Mouse (Mus musculus): ENCODE measurements around the gene Zfp811. TPM values are rescaled to one million over a fixed set of nuclear protein-coding genes. Genes with fewer than 3 reads are reported as not detected.
"Not testable (repeated sequence)": the region's sequence is repeated elsewhere in the genome, so short reads cannot be mapped to it uniquely, and the experiment has no call there.

The Zfp811 gene
- 0.64 and 0.99 TPM in 2 replicates for polyA plus RNA-seq (2015; fragmentation: Nextera tagmentation; extraction: Ambion mirVana)

DNA sequence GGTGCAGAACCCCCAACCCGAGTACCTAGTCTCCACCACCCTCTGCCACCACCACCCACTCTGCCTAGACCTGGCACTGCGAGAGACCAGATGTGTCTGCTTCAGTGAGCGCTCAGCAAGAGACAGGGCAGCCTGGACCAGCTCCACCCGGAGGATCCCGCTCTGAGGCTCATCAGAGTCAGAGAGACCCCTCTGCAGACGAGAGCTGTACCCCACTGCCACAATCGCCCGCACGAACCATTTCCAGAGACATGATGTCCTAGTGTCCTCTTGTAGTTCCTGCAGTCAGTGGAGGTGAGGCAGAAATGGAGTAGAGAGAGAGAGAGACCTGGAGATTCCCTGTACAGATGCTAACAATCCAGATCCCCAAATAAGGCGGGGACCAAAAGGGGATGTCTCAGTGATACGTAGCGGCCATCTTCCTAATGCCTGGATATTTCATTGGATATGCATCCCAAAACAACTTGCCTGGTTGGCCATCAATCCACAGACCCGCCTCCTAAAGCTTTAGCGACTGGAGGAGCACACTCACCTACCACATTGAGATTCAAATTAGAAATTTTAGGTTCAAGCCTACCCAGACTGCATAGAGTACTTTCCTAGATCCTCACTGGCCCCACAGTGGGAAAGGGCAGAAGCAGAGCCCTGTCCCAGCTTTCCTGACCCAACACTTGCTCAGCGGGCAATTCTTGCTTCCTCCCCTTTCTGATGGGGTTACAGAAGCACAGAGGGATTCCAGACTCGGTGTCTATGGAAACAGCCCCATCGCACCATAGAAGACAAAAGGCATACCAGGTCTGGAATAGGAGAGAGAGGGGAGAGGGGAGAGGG lies at the start of gene Zfp811:
TSS of gene Zfp811 (minus strand) at position 388 of the 831 bp plus-strand sequence.
- TF ChIP-seq CTCF (IDR thresholded peaks at IDR 0.05; ENCODE audit: low read depth) = no peak
- Histone ChIP-seq H3K4me1 (replicated peaks; ENCODE audit: insufficient read depth, low read length) (no peaks in the 10 kb centered on the region), H3K36me3 (ENCODE audit: insufficient read depth, low read length) (no peaks in the 10 kb centered on the region), H3K27ac (no peak within 1 kb of the TSS), H3K4me2 (ENCODE audit: low read length) (peak within 1 kb of the TSS; percentile 50), H3K9me3 (replicated peaks; ENCODE audit: low read length) (no peaks in the 10 kb centered on the region), H3K4me3 (replicated peaks; ENCODE audit: low read depth, low read length) (peak within 1 kb of the TSS; percentile 32), H3K9ac (ENCODE audit: low read depth, low read length) (peak within 1 kb of the TSS; percentile 31; the same call in 1 of the 2 replicates), H3K27me3 (ENCODE audit: insufficient read depth, low read length) (no peaks in the 10 kb centered on the region)
- ATAC-seq (replicated peaks; ENCODE audit: low FRiP score, low read depth) (no peak; the same call in 1 of the 2 replicates), DNase-seq (ENCODE audit: low spot score) (peak; percentile 86)
- WGBS = under 1% methylated on average over 17 of the region's 17 CpGs

DNA sequence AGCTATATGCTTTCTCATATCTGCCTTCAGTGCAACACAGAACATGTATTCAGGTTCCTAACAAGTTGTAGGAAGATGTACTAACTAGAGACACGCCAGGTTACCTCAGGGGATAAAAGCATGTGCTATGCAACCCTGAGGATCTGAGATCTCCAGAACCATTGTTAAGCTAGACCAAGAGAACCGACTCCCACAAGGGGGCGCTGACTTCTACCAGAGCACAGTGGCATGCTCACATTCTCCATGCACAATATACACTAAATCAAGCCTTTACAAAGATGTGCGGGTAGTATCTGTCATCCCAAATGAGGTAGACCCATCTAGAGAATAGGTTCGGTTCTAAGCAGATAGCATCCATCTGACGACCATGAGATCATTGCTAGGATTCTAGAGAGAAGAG lies 47.0 kb upstream of the Zfp811 start:
- H3K4me2 ChIP-seq (ENCODE audit: low read length); H3K27ac ChIP-seq; ATAC-seq (replicated peaks; ENCODE audit: low FRiP score, low read depth); H3K4me1 ChIP-seq (replicated peaks; ENCODE audit: insufficient read depth, low read length); H3K4me3 ChIP-seq (replicated peaks; ENCODE audit: low read depth, low read length); H3K9ac ChIP-seq (ENCODE audit: low read depth, low read length); H3K27me3 ChIP-seq (ENCODE audit: insufficient read depth, low read length); H3K9me3 ChIP-seq (replicated peaks; ENCODE audit: low read length); H3K36me3 ChIP-seq (ENCODE audit: insufficient read depth, low read length); DNase-seq (ENCODE audit: low spot score): not testable (repeated sequence)
- WGBS = 72% methylated on average over 2 of the region's 6 CpGs

GRCm38 (mm10) chr17:32851581-32851980 lies 41.9 kb upstream of the Zfp811 start:
- H3K4me1 ChIP-seq (replicated peaks; ENCODE audit: insufficient read depth, low read length) = no peaks in the 10 kb centered on the region
- H3K27ac ChIP-seq = no peak overlapping the region
- no peak overlapping the region for H3K4me2 ChIP-seq (ENCODE audit: low read length)
- DNase-seq (ENCODE audit: low spot score) (peak; percentile 43), ATAC-seq (replicated peaks; ENCODE audit: low FRiP score, low read depth) (no peak)
- no peaks in the 10 kb centered on the region for H3K9me3 ChIP-seq (replicated peaks; ENCODE audit: low read length)
- no peaks in the 10 kb centered on the region for H3K36me3 ChIP-seq (ENCODE audit: insufficient read depth, low read length)
- 47% methylated on average over 7 of the region's 7 CpGs for WGBS
- H3K27me3 ChIP-seq (ENCODE audit: insufficient read depth, low read length) = no peaks in the 10 kb centered on the region
- no peak for TF ChIP-seq CTCF (IDR thresholded peaks at IDR 0.05; ENCODE audit: low read depth)
- no peak overlapping the region for H3K4me3 ChIP-seq (replicated peaks; ENCODE audit: low read depth, low read length)
- no peak overlapping the region for H3K9ac ChIP-seq (ENCODE audit: low read depth, low read length)

DNA sequence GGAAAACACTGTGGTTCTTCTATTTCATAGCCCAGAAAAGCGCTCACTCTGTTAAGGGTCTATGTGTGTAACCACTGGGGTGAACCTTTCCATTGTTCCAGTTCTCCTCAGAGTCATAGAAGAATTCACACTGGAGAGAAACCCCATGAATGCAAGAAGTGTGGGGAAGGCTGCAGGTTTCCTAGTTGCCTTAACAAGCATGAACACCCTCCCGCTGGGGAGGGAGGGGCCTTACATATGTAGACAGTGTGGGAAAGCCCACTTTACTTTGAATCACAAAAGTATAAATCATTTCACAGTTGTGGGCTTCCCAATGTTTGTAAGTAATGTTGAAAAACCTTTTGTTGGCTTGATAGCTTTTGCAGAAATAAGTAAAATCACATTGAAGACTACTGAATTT lies 31.7 kb upstream of the Zfp811 start:
- no peak overlapping the region for H3K9ac ChIP-seq (ENCODE audit: low read depth, low read length)
- H3K9me3 ChIP-seq (replicated peaks; ENCODE audit: low read length) = no peaks in the 10 kb centered on the region
- H3K27ac ChIP-seq = no peak overlapping the region
- WGBS = 93% methylated on average over 2 of the region's 2 CpGs
- no peak overlapping the region for H3K4me2 ChIP-seq (ENCODE audit: low read length)
- ATAC-seq (replicated peaks; ENCODE audit: low FRiP score, low read depth) (no peak), DNase-seq (ENCODE audit: low spot score) (no peak)
- no peaks in the 10 kb centered on the region for H3K36me3 ChIP-seq (ENCODE audit: insufficient read depth, low read length)
- no peak overlapping the region for H3K4me3 ChIP-seq (replicated peaks; ENCODE audit: low read depth, low read length)
- no peak for TF ChIP-seq CTCF (IDR thresholded peaks at IDR 0.05; ENCODE audit: low read depth)
- H3K4me1 ChIP-seq (replicated peaks; ENCODE audit: insufficient read depth, low read length) = peaks cover 6% of the 10 kb centered on the region; the same call in 1 of the 2 replicates
- H3K27me3 ChIP-seq (ENCODE audit: insufficient read depth, low read length) = no peaks in the 10 kb centered on the region

DNA sequence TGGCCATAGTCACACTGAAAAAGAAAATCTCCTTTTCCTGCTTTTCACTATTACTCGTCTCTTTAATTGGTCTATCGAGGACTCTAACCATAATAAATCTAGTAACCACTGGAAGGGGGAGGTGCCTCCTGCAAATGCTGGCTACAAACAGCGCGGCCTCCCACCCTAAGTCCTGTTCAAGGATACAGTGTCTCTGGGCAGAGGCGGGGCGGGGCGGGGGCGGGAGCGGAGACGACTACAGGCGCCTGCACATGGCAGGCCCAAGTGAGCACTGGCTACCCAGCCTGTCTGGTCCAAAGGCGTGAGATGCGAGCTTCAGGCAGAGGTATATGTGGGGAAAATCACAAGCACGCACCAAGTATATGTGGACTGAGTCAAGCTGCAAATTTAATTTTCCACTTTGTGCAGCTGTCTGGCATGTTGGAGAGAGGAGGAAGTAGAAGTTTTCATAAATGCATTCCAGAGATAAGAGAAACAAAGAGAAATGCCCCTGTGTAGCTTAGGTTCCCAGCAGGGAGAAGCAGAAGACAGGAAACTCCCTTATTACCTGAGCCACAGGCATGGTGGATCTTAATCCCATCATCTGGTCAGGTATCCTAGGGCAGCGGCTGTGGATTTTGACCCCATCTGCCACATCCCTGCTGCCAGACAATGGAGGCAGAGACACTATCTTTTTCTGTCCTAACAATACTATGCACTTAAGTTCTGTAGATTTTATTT lies 29.5 kb upstream of the Zfp811 start:
- no peaks in the 10 kb centered on the region for H3K9me3 ChIP-seq (replicated peaks; ENCODE audit: low read length)
- H3K4me2 ChIP-seq (ENCODE audit: low read length) = peak overlapping the region; percentile 37
- ATAC-seq (replicated peaks; ENCODE audit: low FRiP score, low read depth) (peak; percentile 61; the same call in 1 of the 2 replicates), DNase-seq (ENCODE audit: low spot score) (peak; percentile 70)
- H3K27me3 ChIP-seq (ENCODE audit: insufficient read depth, low read length) = no peaks in the 10 kb centered on the region
- 0 out of 2 replicates have a peak overlapping the region, but pooled peaks have one; percentile 13 for H3K9ac ChIP-seq (ENCODE audit: low read depth, low read length)
- no peaks in the 10 kb centered on the region for H3K36me3 ChIP-seq (ENCODE audit: insufficient read depth, low read length)
- H3K27ac ChIP-seq = no peak overlapping the region
- TF ChIP-seq CTCF (IDR thresholded peaks at IDR 0.05; ENCODE audit: low read depth) = no peak
- H3K4me1 ChIP-seq (replicated peaks; ENCODE audit: insufficient read depth, low read length) = peaks cover 6% of the 10 kb centered on the region; the same call in 1 of the 2 replicates
- 21% methylated on average over 15 of the region's 15 CpGs for WGBS
- no peak overlapping the region for H3K4me3 ChIP-seq (replicated peaks; ENCODE audit: low read depth, low read length)

- 0 out of 2 replicates have a peak, but pooled peaks cover 5% of the 10 kb centered on the region for H3K4me1 ChIP-seq (replicated peaks; ENCODE audit: insufficient read depth, low read length)
- no peaks in the 10 kb centered on the region for H3K9me3 ChIP-seq (replicated peaks; ENCODE audit: low read length)
- peak overlapping the region; percentile 67 for H3K4me2 ChIP-seq (ENCODE audit: low read length)
- H3K27me3 ChIP-seq (ENCODE audit: insufficient read depth, low read length) = no peaks in the 10 kb centered on the region
- no peak for TF ChIP-seq CTCF (IDR thresholded peaks at IDR 0.05; ENCODE audit: low read depth)
- 0 out of 2 replicates have a peak, but pooled peaks cover 3% of the 10 kb centered on the region for H3K36me3 ChIP-seq (ENCODE audit: insufficient read depth, low read length)
- H3K9ac ChIP-seq (ENCODE audit: low read depth, low read length) = no peak overlapping the region
- no peak for DNase-seq (ENCODE audit: low spot score)
- no peak for ATAC-seq (replicated peaks; ENCODE audit: low FRiP score, low read depth)
- no peak overlapping the region for H3K27ac ChIP-seq
- peak overlapping the region; percentile 86 for H3K4me3 ChIP-seq (replicated peaks; ENCODE audit: low read depth, low read length)
- 33% methylated on average over 3 of the region's 3 CpGs for WGBS
These were observed 20.7 kb upstream of the Zfp811 start for GRCm38 (mm10) chr17:32830418-32830782.
